Mouse (Mus musculus) ES-E14 (cell line): ENCODE measurements around the gene Npas2.

Source experiments
- CHD2 ChIP-seq: IDR thresholded peaks from 2 replicates; pipeline ENCODE4 v1.6.1; 2014; ENCODE audit warnings: mild to moderate bottlenecking, low read depth, low read length, inconsistent platforms
- HCFC1 ChIP-seq: IDR thresholded peaks from 2 replicates; pipeline ENCODE4 v1.6.1; 2012; ENCODE audit warnings: low read length, inconsistent platforms, borderline replicate concordance; ENCODE audit not compliant: insufficient read depth
- MAFK ChIP-seq: IDR thresholded peaks from 2 replicates; pipeline ENCODE4 v1.6.1; 2014; ENCODE audit warnings: mild to moderate bottlenecking, low read depth, low read length, inconsistent platforms; ENCODE audit not compliant: insufficient read depth
- ZC3H11A ChIP-seq: IDR thresholded peaks from 2 replicates; pipeline ENCODE4 v1.6.1; 2012; ENCODE audit warnings: low read depth, mild to moderate bottlenecking, inconsistent platforms, low read length, borderline replicate concordance
- ZNF384 ChIP-seq: IDR thresholded peaks from 2 replicates; pipeline ENCODE4 v1.6.1; 2012; ENCODE audit warnings: low read depth, low read length, inconsistent platforms

- TF ChIP-seq ZC3H11A: no peak
- TF ChIP-seq CHD2: no peak
- no peak for TF ChIP-seq ZNF384
- TF ChIP-seq MAFK: no peak
- TF ChIP-seq HCFC1: no peak
Observed at GRCm38 (mm10) chr1:39266843-39267512, 73.4 kb downstream of the Npas2 start.
